Comparison of ENCODE assay signal across 22 mouse cellular contexts in the genomic region with DNA sequence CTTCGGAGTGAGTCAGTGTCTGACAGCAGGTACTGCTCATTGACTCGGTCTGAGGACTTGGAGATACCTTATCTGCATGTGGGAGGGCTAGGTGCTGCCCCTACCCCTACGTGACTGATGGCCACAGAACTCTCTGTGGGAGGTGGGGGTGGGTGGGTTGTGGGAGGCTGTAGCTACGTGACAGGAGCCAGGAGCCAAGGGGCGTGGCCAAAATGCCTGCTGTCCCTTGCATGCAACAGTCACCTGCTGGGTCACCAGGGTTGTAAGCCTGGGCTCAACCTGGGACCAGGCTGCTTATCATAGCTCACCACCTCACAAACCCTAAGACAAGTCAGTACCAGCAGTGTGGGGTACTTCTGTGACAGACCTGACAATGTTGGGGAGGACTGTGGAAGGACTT. TPM values are rescaled to one million over a fixed set of nuclear protein-coding genes. Genes with fewer than 3 reads are reported as not detected.
"Had no signal": no experiment of that assay in that cellular context is flagged by ENCODE, and none has a peak within 500 bp of the region (broad histone marks: within the 10 kb centered on the region; RNA-seq: fewer than 3 reads in every experiment).

No protein-coding gene starts in this region.

- ATAC-seq: inflammation-experienced regulatory T-cells, adult 6 months; intestine, embryonic 16.5 days; lung, postnatal 0 days; midbrain, embryonic 13.5 days had no signal

- H3K9ac ChIP-seq: limb, embryonic 13.5 days; lung, embryonic 14.5 days; midbrain, embryonic 13.5 days had no signal

- H3K9me3 ChIP-seq: limb, embryonic 10.5 days; midbrain, embryonic 10.5 days had no signal

- H3K4me1 ChIP-seq: megakaryocyte, embryonic 14.5 days had no signal

- DNase-seq: kidney, adult 18-20 months; kidney, adult 9 months; kidney, postnatal 14 days; layer of hippocampus, adult 9-11 months; lung, embryonic 14.5 days; right cerebral cortex, postnatal 4 days; thymus, adult 2 months; thymus, postnatal 14 days; thymus, postnatal 4 days had no signal

- H3K4me2 ChIP-seq: limb, embryonic 13.5 days; lung, embryonic 14.5 days; midbrain, embryonic 13.5 days had no signal

- H3K27ac ChIP-seq: layer of hippocampus, adult 2 months; limb, embryonic 10.5 days; limb, embryonic 13.5 days; macrophage; midbrain, embryonic 10.5 days; midbrain, embryonic 13.5 days; stomach, postnatal 0 days had no signal

- H3K36me3 ChIP-seq: limb, embryonic 10.5 days; limb, embryonic 13.5 days; midbrain, embryonic 10.5 days; midbrain, embryonic 13.5 days had no signal

- H3K4me3 ChIP-seq: layer of hippocampus, adult 2 months; limb, embryonic 10.5 days; limb, embryonic 13.5 days; megakaryocyte, embryonic 14.5 days; midbrain, embryonic 10.5 days; midbrain, embryonic 13.5 days had no signal

- H3K27me3 ChIP-seq: limb, embryonic 13.5 days had no signal

RNA-seq across cellular contexts. Expression of a gene that starts 28.4 kb away (rescaled TPM):
- polyA plus RNA-seq: liver, adult 2 months; liver, embryonic 16.5 days; lung, embryonic 14.5 days; macrophage had no signal
